Mouse (Mus musculus): Measurements from ENCODE around the gene Slc30a10. TPM values are rescaled to one million over a fixed set of nuclear protein-coding genes. Genes with fewer than 3 reads are reported as not detected.

Gene Slc30a10
- total and polyA plus RNA-seq, 2 experiments from 2014 or later = 5.0 to 15.8 TPM

DNA sequence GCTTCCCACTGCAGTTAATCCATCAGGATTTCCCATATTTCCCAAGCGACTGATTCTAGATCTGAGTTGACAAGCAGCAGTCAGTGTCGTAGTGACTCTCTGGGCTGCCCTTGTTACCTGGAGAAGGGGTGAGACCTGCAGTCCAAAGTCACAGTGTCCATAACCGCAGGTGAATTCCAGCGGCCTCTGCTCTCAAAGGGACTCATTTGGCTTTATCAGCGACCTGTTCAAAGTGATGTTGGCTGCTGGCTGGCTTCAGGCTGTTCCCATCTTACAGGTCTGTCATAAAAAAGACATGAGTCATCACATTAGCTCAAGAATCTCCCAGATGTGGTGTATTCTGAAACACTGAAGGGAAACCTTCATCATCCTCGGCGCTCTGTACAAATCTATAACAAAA is 5.7 kb upstream of the Slc30a10 start:
- no peaks in the 10 kb centered on the region for H3K4me1 ChIP-seq (ENCODE audit: insufficient read depth)
- H3K36me3 ChIP-seq (ENCODE audit: insufficient read depth) = no peaks in the 10 kb centered on the region
- ATAC-seq (no peak), DNase-seq (no peak)
- no peak overlapping the region for H3K27ac ChIP-seq (ENCODE audit: low read depth, low read length)
- H3K4me2 ChIP-seq (ENCODE audit: low read depth) = no peak overlapping the region
- no peak for TF ChIP-seq CTCF (IDR thresholded peaks at IDR 0.05; ENCODE audit: low read depth)
- no peak overlapping the region for H3K4me3 ChIP-seq (ENCODE audit: low read depth, low read length)
- no peaks in the 10 kb centered on the region for H3K27me3 ChIP-seq (ENCODE audit: insufficient read depth, low read length)
- WGBS = 92% methylated on average over 7 of the region's 7 CpGs
- no peaks in the 10 kb centered on the region for H3K9me3 ChIP-seq (ENCODE audit: low read length)
- no peak overlapping the region for H3K9ac ChIP-seq

GRCm38 (mm10) chr1:185449727-185450126 is 4.9 kb upstream of the Slc30a10 start:
- TF ChIP-seq CTCF (IDR thresholded peaks at IDR 0.05; ENCODE audit: low read depth) = no peak
- Histone ChIP-seq H3K27ac (ENCODE audit: low read depth, low read length) (no peak overlapping the region), H3K4me3 (ENCODE audit: low read depth, low read length) (no peak overlapping the region), H3K4me2 (ENCODE audit: low read depth) (no peak overlapping the region), H3K27me3 (ENCODE audit: insufficient read depth, low read length) (no peaks in the 10 kb centered on the region), H3K36me3 (ENCODE audit: insufficient read depth) (no peaks in the 10 kb centered on the region), H3K4me1 (ENCODE audit: insufficient read depth) (0 out of 2 replicates have a peak, but pooled peaks cover 4% of the 10 kb centered on the region), H3K9me3 (ENCODE audit: low read length) (no peaks in the 10 kb centered on the region), H3K9ac (no peak overlapping the region)
- no peak for DNase-seq
- ATAC-seq = no peak
- WGBS = 76% methylated on average over 2 of the region's 2 CpGs

DNA sequence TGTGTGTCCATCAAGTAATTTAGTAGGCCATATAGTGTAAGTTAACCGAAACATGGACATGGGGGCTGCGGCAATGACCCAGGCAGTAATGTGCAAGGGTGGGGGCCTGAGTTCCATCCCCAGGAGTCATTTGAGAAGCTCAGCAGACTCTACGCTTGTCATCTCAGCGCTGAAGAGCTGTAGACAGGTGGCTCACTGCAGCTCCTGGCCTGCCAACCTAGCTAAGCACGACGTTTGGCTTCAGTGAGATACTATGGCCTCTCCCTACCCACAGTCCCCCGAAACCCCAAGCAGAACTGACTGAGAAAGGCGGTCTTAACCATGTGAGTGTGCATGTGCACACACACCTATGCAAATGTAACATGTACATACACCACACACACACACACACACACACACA is 3.6 kb upstream of the Slc30a10 start:
- ATAC-seq (no peak), DNase-seq (no peak)
- Histone ChIP-seq H3K4me3 (ENCODE audit: low read depth, low read length) (no peak overlapping the region), H3K27me3 (ENCODE audit: insufficient read depth, low read length) (no peaks in the 10 kb centered on the region), H3K9me3 (ENCODE audit: low read length) (no peaks in the 10 kb centered on the region), H3K27ac (ENCODE audit: low read depth, low read length) (no peak overlapping the region), H3K4me2 (ENCODE audit: low read depth) (no peak overlapping the region), H3K9ac (no peak overlapping the region), H3K36me3 (ENCODE audit: insufficient read depth) (no peaks in the 10 kb centered on the region), H3K4me1 (ENCODE audit: insufficient read depth) (0 out of 2 replicates have a peak, but pooled peaks cover 4% of the 10 kb centered on the region)
- 86% methylated on average over 8 of the region's 8 CpGs for WGBS
- TF ChIP-seq CTCF (IDR thresholded peaks at IDR 0.05; ENCODE audit: low read depth) = no peak

DNA sequence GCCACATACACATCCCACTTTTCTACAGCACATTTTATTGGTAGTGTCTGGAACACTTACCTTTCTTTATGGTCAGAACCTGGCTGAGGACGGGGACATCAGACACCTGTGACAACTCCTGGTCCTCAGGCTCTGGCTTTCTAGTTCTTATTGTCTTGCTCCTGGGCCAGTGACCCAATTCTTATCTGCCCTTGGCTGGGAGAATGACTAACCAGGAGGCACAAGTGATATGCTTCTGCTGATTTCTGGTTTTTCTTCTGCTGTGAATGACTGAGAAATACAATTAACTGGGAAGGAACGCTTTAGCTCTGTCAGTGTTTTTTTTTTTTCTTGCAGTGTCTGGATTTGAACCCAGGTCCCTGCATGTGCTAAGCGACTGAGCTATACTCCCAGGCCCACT is 3.2 kb upstream of the Slc30a10 start:
- H3K4me1 ChIP-seq (ENCODE audit: insufficient read depth) = peaks cover 8% of the 10 kb centered on the region; the same call in 1 of the 2 replicates
- DNase-seq (no peak), ATAC-seq (no peak)
- no peaks in the 10 kb centered on the region for H3K36me3 ChIP-seq (ENCODE audit: insufficient read depth)
- WGBS = 88% methylated on average over 3 of the region's 3 CpGs
- H3K9ac ChIP-seq = no peak overlapping the region
- no peaks in the 10 kb centered on the region for H3K9me3 ChIP-seq (ENCODE audit: low read length)
- H3K4me3 ChIP-seq (ENCODE audit: low read depth, low read length) = no peak overlapping the region
- TF ChIP-seq CTCF (IDR thresholded peaks at IDR 0.05; ENCODE audit: low read depth) = no peak
- H3K27me3 ChIP-seq (ENCODE audit: insufficient read depth, low read length) = no peaks in the 10 kb centered on the region
- no peak overlapping the region for H3K4me2 ChIP-seq (ENCODE audit: low read depth)
- no peak overlapping the region for H3K27ac ChIP-seq (ENCODE audit: low read depth, low read length)

GRCm38 (mm10) chr1:185452461-185452860 is 2.2 kb upstream of the Slc30a10 start:
- Histone ChIP-seq H3K27me3 (ENCODE audit: insufficient read depth, low read length) (no peaks in the 10 kb centered on the region), H3K9ac (no peak overlapping the region), H3K9me3 (ENCODE audit: low read length) (no peaks in the 10 kb centered on the region), H3K27ac (ENCODE audit: low read depth, low read length) (no peak overlapping the region), H3K4me3 (ENCODE audit: low read depth, low read length) (no peak overlapping the region), H3K4me2 (ENCODE audit: low read depth) (no peak overlapping the region), H3K4me1 (ENCODE audit: insufficient read depth) (peaks cover 12% of the 10 kb centered on the region; the same call in 1 of the 2 replicates), H3K36me3 (ENCODE audit: insufficient read depth) (no peaks in the 10 kb centered on the region)
- no peak for ATAC-seq
- WGBS = 90% methylated on average over 6 of the region's 6 CpGs
- DNase-seq = no peak
- TF ChIP-seq CTCF (IDR thresholded peaks at IDR 0.05; ENCODE audit: low read depth) = no peak

DNA sequence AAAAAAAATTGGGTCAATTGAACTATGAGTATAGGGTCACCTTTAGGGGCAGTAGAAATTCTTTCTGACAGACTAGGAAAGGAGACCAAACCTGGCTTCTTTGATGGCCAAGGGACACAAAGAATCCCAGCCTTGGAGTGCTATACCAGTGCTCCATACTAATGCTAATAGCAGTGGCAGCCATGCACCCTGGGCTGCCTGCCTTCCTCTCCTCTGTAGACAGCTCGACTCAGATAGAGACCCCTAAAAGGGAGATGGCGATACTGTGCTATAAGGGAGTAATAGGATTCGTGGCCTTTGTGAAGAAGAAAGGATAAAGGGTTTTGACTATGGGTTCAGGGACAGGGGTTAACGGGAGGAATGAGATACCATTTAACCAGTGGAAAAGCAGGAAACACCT is 504 bp upstream of the Slc30a10 start:
- peaks cover 12% of the 10 kb centered on the region; the same call in 1 of the 2 replicates for H3K4me1 ChIP-seq (ENCODE audit: insufficient read depth)
- H3K9ac ChIP-seq = peak overlapping the region; percentile 91
- ATAC-seq = peak; percentile 44; the same call in 1 of the 2 replicates
- DNase-seq = no peak
- peak overlapping the region; percentile 82 for H3K4me2 ChIP-seq (ENCODE audit: low read depth)
- no peaks in the 10 kb centered on the region for H3K27me3 ChIP-seq (ENCODE audit: insufficient read depth, low read length)
- no peaks in the 10 kb centered on the region for H3K9me3 ChIP-seq (ENCODE audit: low read length)
- TF ChIP-seq CTCF (IDR thresholded peaks at IDR 0.05; ENCODE audit: low read depth) = no peak
- WGBS = 33% methylated on average over 4 of the region's 4 CpGs
- no peaks in the 10 kb centered on the region for H3K36me3 ChIP-seq (ENCODE audit: insufficient read depth)
- 0 out of 2 replicates have a peak overlapping the region, but pooled peaks have one; percentile 29 for H3K27ac ChIP-seq (ENCODE audit: low read depth, low read length)
- H3K4me3 ChIP-seq (ENCODE audit: low read depth, low read length) = peak overlapping the region; percentile 75

DNA sequence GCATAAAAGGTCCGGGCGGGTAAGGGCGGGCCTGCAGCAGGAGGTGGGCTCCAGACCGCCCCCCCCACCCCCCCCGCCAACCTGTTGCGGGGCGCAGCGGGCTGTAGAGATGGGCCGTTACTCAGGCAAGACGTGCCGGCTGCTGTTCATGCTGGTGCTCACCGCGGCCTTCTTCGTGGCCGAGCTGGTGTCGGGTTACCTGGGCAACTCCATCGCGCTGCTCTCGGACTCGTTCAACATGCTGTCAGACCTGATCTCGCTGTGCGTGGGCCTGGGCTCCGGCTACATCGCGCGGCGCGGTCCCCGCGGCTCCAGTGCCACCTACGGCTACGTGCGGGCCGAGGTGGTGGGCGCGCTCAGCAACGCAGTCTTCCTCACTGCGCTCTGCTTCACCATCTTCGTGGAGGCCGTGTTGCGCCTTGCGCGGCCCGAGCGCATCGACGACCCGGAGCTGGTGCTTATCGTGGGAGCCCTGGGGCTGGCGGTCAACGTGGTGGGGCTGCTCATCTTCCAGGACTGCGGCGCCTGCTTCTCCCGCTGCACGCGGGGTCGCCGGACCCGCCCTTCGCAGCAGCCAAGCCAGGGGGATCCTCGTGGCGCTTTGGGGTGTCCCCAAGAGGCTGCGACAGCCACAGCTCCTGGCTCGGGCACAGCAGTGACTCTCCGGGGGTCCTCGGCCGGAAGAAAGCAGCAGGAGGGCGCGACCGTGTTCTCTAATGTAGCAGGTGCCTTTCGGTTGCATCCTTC is 480 bp downstream of the Slc30a10 start:
- Histone ChIP-seq H3K36me3 (ENCODE audit: insufficient read depth) (0 out of 2 replicates have a peak, but pooled peaks cover 6% of the 10 kb centered on the region), H3K27me3 (ENCODE audit: insufficient read depth, low read length) (no peaks in the 10 kb centered on the region), H3K27ac (ENCODE audit: low read depth, low read length) (peak overlapping the region; percentile 79), H3K4me2 (ENCODE audit: low read depth) (peak overlapping the region; percentile 82), H3K4me1 (ENCODE audit: insufficient read depth) (peaks cover 12% of the 10 kb centered on the region; the same call in 1 of the 2 replicates), H3K9me3 (ENCODE audit: low read length) (no peaks in the 10 kb centered on the region), H3K9ac (peak overlapping the region; percentile 91), H3K4me3 (ENCODE audit: low read depth, low read length) (peak overlapping the region; percentile 75)
- TF ChIP-seq CTCF (IDR thresholded peaks at IDR 0.05; ENCODE audit: low read depth) = no peak
- 2% methylated on average over 71 of the region's 71 CpGs for WGBS
- ATAC-seq (peak; percentile 74), DNase-seq (peak; percentile 72)

Data from forebrain, postnatal 0 days (tissue).